Mouse (Mus musculus) heart, postnatal 10 days (tissue): ENCODE results near the gene Gata2. TPM values are rescaled to one million over a fixed set of nuclear protein-coding genes. Genes with fewer than 3 reads are reported as not detected.
"Not testable (repeated sequence)": the region's sequence is repeated elsewhere in the genome, so short reads cannot be mapped to it uniquely, and the experiment has no call there.

Experiments used
- DNase-seq, 2 experiments: peaks; one replicate each; pipeline ENCODE4 v3.0.0; 2021
- intact Hi-C: fragments of 180-260 bp; cut with DNase I; formaldehyde crosslinking; loops from one replicate; pipeline ENCODE4 v1.15.1; 2025
- total RNA-seq, 2 experiments: library from RNA; stranded (reverse); gene quantifications; 2 replicates each; pipeline ENCODE4 v1.2.3; 2021

The Gata2 gene
- 10 to 100 TPM; 20.7 to 23.3 TPM for total RNA-seq

DNA sequence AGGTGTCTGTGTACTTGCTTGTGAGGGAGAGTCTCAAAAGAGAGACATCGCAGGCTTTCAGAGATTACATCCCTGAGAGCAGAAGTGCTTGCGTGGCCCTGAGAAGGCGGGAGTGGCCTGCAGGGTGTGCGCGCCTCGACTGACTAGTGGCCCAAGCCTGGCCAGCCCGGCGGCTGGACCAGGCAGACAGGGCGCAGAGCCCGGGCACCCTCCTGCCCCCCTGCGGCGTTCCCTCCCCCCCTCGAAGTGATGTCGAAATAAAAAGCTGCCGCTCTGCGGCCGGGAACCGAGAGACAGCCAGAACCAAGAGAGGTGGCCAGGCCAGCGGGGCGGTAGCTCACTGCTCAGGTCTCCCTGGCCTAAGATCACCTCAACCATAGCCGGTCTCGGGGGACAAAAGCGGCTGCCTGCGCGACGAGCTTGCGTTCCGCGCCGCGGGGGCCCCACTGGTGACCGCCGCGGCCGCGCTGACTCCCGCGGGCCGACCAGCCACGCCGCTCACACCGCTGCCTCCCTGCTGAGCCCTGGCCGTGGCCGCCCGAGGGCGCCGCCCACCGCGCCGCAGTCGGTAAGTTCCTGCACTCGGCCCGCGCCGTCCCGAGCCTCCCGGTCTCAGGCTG lies at the start of gene Gata2:
Gene Gata2, plus strand, starts transcription at position 459 of the 620 bp plus-strand sequence.
- intact Hi-C loops, result loop anchor here (5.0 kb wide), 2 partner anchors 129 to 294 kb away; no protein-coding TSS in a partner anchor
- DNase-seq, result peak; percentile 52 to 60

DNA sequence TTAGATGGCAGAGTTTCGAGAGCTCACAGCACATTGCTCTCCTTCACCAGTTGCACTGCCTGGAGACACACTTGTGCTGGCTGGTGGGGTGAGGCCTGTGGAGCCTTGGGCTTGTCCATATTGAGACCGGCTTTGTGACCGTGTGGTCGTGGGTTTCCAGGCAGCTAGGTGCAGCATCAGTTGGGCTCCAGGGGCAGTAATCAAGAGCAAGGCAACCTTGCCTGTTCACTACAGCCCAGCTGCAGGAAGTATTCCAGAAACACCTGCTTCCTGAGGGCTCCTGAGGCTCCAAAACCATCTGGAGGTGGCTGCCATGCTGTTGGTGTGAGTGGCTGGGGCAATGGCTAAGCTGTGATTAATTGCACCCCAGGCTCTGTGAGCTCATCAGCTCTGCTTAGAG lies 47.9 kb upstream of the Gata2 start:
- intact Hi-C loops, result no loop called here

DNA sequence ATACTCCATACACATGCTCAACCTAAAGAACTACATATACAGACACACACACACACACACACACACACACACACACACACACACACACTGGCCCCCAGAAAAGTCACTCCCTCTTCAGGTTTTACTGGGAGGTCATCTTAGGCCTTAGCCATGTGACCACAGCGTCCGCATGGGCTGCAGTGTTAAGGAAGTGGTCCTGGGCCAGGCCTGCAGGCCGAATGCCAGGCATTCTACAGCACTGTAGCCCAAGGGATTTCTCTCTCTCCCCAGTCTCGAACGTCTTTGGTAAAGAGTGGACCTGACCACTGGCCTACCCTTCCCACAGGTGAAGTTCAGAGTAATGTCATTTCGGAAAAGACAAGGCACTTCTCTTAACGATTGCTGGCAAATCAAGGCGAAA lies 47.1 kb upstream of the Gata2 start:
- DNase-seq, result peak in 1 of 2 experiments; percentile 44
- intact Hi-C loops, result no loop called here

More for the DNA sequence above, 47.9 kb upstream of the Gata2 start:
- no peak for DNase-seq

- intact Hi-C loops, result no loop called here
- DNase-seq, result peak; percentile 59 to 62
Measured at GRCm38 (mm10) chr6:88147411-88148003, 46.2 kb upstream of the Gata2 start.

GRCm38 (mm10) chr6:88151335-88151734 lies 42.4 kb upstream of the Gata2 start:
- intact Hi-C loops, result no loop called here
- DNase-seq, result no peak

- intact Hi-C loops, result no loop called here
- peak; percentile 53 to 61 for DNase-seq
Measured at GRCm38 (mm10) chr6:88152127-88152705, 41.5 kb upstream of the Gata2 start.

GRCm38 (mm10) chr6:88152979-88153378 lies 40.7 kb upstream of the Gata2 start:
- intact Hi-C loops, result no loop called here
- DNase-seq, result no peak

- DNase-seq, result not testable (repeated sequence)
- intact Hi-C loops, result loop anchor here (2.0 kb wide), 1 partner anchor 33 kb away; no protein-coding TSS in a partner anchor
Measured at GRCm38 (mm10) chr6:88155614-88156013, 38.1 kb upstream of the Gata2 start.

GRCm38 (mm10) chr6:88158790-88159189 lies 34.9 kb upstream of the Gata2 start:
- no peak for DNase-seq
- intact Hi-C loops, result no loop called here

DNA sequence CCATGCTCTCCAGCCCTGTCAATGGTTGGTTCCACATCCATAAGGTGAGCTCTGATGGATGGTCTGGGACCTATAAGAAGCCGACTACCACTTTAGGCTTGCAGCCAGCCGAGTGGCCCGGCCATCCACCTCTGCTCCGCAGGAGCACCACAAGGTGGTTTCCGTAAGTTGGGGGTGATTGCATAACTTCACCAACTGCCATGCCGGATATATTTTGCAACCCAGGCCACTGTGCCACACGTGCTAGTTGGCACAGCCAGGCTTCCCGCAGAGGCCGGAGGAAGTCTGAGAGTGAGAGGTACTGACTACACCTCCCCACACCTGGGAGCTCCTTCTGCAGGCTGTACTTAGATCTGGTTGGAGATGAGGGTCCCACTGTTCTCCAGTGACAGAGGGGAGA lies 27.6 kb upstream of the Gata2 start:
- intact Hi-C loops, result no loop called here
- no peak for DNase-seq

DNA sequence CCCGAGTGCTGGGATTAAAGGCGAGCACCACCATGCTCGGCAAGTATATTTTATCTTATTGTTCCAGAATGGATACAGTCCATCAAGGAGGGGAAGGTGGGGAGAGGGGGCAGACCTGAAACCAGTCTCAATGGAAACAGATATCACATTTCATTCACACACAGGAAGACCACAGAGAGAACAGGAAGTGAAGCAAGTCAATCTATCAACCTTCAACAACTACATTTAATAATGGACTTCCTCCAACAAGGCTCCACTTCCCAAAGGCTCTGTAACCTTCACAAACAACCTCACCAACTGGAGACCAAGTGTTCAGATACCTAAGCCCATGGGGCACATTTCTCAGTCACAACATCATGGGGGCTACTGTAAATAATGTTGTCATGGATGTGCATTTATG lies 19.5 kb upstream of the Gata2 start:
- DNase-seq, result no peak
- intact Hi-C loops, result no loop called here

GRCm38 (mm10) chr6:88174676-88175075 lies 19.0 kb upstream of the Gata2 start:
- DNase-seq, result no peak
- intact Hi-C loops, result no loop called here

GRCm38 (mm10) chr6:88184671-88185070 lies 9.0 kb upstream of the Gata2 start:
- intact Hi-C loops, result no loop called here
- DNase-seq, result no peak

- intact Hi-C loops, result loop anchor here (2.0 kb wide), 3 partner anchors 33 to 243 kb away; no protein-coding TSS in a partner anchor
- no peak for DNase-seq
Measured at GRCm38 (mm10) chr6:88188148-88188547, 5.5 kb upstream of the Gata2 start.

GRCm38 (mm10) chr6:88189312-88190042 lies 4.2 kb upstream of the Gata2 start:
- peak; percentile 75 to 80 for DNase-seq
- intact Hi-C loops, result loop anchor here (1.0 to 5.0 kb wide), 6 partner anchors 35 to 298 kb away; no protein-coding TSS in a partner anchor

DNA sequence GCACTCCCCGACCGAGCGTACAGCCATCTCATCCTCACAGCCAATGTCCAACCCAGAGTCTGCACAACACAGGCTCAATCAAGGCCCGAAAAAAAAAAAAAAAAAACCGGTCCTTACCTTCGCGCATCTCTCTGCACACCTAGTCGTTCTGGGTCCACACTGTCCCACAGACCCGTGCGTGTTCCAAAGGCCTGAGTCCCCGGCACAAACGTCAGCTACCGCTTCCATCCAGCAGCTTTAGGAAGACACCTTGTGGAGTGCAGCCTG lies 3.7 kb upstream of the Gata2 start:
- no peak for DNase-seq
- intact Hi-C loops, result loop anchor here (5.0 kb wide), 2 partner anchors 132 to 297 kb away; no protein-coding TSS in a partner anchor

DNA sequence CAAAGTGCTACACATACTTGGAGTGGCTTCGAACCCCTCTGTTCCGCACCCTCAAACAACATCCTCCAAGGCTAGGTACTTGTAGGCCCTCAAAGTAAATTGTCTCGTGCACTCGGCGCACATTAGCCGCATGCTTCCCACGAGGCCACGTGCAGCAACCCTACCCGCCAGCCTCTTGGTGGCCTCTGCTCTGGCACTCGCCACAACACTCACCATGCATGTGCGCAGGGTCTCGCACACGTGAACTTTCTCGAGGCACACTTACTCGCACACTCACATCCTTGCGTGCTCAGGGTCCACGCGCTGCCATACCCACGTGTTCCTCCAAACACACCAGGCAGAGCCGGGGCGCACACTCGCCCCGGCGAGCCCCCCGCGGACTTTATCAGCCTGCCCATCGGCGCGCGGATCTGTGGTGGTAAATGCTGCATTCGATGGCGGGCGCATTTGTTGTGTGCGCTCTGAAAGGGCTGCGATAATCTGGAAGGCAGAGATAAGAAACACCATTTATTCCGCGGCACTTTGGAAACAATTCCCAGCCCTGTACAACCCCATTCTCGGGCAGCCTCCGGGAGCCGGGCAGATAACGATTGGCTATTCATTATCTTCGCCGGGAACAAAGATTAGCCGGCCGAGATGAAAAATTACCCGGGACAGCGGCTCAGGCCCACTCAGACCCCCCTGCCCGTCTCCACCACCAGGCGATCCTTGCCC lies 3.2 kb upstream of the Gata2 start:
- intact Hi-C loops, result loop anchor here (5.0 kb wide), 2 partner anchors 132 to 297 kb away; no protein-coding TSS in a partner anchor
- DNase-seq, result peak in 1 of 2 experiments; percentile 14

GRCm38 (mm10) chr6:88191024-88191365 lies 2.7 kb upstream of the Gata2 start:
- DNase-seq, result no peak
- intact Hi-C loops, result loop anchor here (5.0 kb wide), 2 partner anchors 131 to 296 kb away; no protein-coding TSS in a partner anchor

DNA sequence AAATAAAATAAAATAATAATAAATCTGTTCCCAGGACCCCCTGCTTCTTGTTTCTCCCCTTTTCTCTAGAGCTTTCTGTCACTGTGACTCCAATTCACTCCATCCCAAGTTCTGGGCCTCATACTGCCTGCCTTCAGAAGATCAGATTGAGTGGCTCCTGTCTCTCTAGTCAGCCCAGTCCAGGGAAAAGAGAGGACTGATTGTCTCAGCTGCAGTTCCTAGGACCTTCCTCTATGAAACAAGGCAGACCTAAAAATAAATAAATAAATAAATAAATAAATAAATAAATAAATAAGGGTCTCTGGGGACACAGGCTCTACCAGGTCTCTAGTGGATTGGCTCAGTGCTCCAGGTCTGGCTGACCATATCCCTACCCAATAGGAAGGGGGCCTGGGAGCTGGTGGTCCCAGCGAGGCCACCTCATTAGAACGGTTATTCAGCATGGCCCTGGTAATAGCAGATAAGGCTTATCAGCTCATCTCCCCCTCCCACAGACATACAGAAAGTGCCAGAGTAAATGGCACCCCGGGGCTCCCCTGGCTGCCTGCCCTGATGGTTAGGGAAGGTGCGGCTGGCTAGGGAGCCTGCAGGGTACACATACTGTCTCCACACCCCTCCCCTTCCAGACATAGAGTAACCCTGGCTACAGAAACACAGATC lies 2.1 kb upstream of the Gata2 start:
- DNase-seq, result no peak
- intact Hi-C loops, result loop anchor here (5.0 kb wide), 2 partner anchors 131 to 296 kb away; no protein-coding TSS in a partner anchor

GRCm38 (mm10) chr6:88192756-88193155 lies 935 bp upstream of the Gata2 start:
- intact Hi-C loops, result loop anchor here (5.0 kb wide), 2 partner anchors 130 to 295 kb away; no protein-coding TSS in a partner anchor
- no peak for DNase-seq
